Mouse (Mus musculus) midbrain, embryonic 12.5 days (tissue): ENCODE results near the gene Ttc21a. TPM values are rescaled to one million over a fixed set of nuclear protein-coding genes. Genes with fewer than 3 reads are reported as not detected.

Experiments used
- ATAC-seq: fragments of 200-750 bp; cut with Nextera tagmentation; 2 replicates; pipeline ENCODE4 v1.8.0; 2017; ENCODE audit warnings: low read depth, moderate TSS enrichment, moderate library complexity; ENCODE audit not compliant: low FRiP score
- H3K27ac ChIP-seq: fragments of 300-500 bp; sonication (generic); replicated peaks from 2 replicates; pipeline ENCODE4 v1.5.1; 2016; ENCODE audit warnings: mild to moderate bottlenecking
- H3K27me3 ChIP-seq: fragments of 300-500 bp; sonication (generic); 2 replicates; pipeline ENCODE4 v1.6.1; 2016; ENCODE audit warnings: mild to moderate bottlenecking
- H3K36me3 ChIP-seq: fragments of 300-500 bp; sonication (generic); 2 replicates; pipeline ENCODE4 v1.6.1; 2016
- H3K4me1 ChIP-seq: fragments of 300-500 bp; sonication (generic); 2 replicates; pipeline ENCODE4 v1.6.1; 2016
- H3K4me2 ChIP-seq: fragments of 300-500 bp; sonication (generic); replicated peaks from 2 replicates; pipeline ENCODE4 v1.6.1; 2016; ENCODE audit warnings: mild to moderate bottlenecking, moderate library complexity
- H3K4me3 ChIP-seq: fragments of 300-500 bp; sonication (generic); 2 replicates; pipeline ENCODE4 v1.5.1; 2016; ENCODE audit warnings: mild to moderate bottlenecking
- H3K9ac ChIP-seq: fragments of 300-500 bp; sonication (generic); replicated peaks from 2 replicates; pipeline ENCODE4 v1.6.1; 2016; ENCODE audit warnings: mild to moderate bottlenecking, moderate library complexity
- H3K9me3 ChIP-seq: fragments of 300-500 bp; sonication (generic); 2 replicates; pipeline ENCODE4 v1.6.1; 2016; ENCODE audit warnings: mild to moderate bottlenecking
- whole genome bisulfite sequencing: fragments of 180-500 bp; shearing (Covaris S2); methylation state at CpG from one replicate; pipeline ENCODE4 v1.1.7; 2016; 5-methylcytosine and 5-hydroxymethylcytosine counted together
- polyA plus RNA-seq: library from polyadenylated mRNA; unstranded; fragments of >200 nt; fragmentation: Nextera tagmentation; extraction: Ambion mirVana; gene quantifications from 2 replicates; pipeline ENCODE4 v1.2.1, GENCODE M21; 2016

Gene Ttc21a
- polyA plus RNA-seq, 1 experiment from 2014 or later: 0.22 TPM

- H3K9ac ChIP-seq: no peak overlapping the region
- no peaks in the 10 kb centered on the region for H3K36me3 ChIP-seq
- no peaks in the 10 kb centered on the region for H3K4me1 ChIP-seq
- H3K4me3 ChIP-seq: no peak overlapping the region
- H3K9me3 ChIP-seq: no peaks in the 10 kb centered on the region
- peaks cover 7% of the 10 kb centered on the region; the same call in 1 of the 2 replicates for H3K27me3 ChIP-seq
- 16% methylated on average over 5 of the region's 5 CpGs for WGBS
- H3K4me2 ChIP-seq: no peak overlapping the region
- no peak for ATAC-seq
- no peak overlapping the region for H3K27ac ChIP-seq
Observed at GRCm38 (mm10) chr9:119991310-119991709, 53.9 kb downstream of the Ttc21a start.

GRCm38 (mm10) chr9:119993092-119993844, 55.9 kb downstream of the Ttc21a start:
- 77% methylated on average over 10 of the region's 10 CpGs for WGBS
- Histone ChIP-seq H3K9me3 (no peaks in the 10 kb centered on the region), H3K27ac (no peak overlapping the region), H3K4me2 (no peak overlapping the region), H3K4me1 (no peaks in the 10 kb centered on the region), H3K36me3 (no peaks in the 10 kb centered on the region), H3K9ac (no peak overlapping the region), H3K4me3 (no peak overlapping the region), H3K27me3 (no peaks in the 10 kb centered on the region)
- no peak for ATAC-seq

GRCm38 (mm10) chr9:119994207-119994606, 56.8 kb downstream of the Ttc21a start:
- H3K9me3 ChIP-seq: no peaks in the 10 kb centered on the region
- WGBS: 76% methylated on average over 7 of the region's 7 CpGs

GRCm38 (mm10) chr9:119996080-119996479, 58.7 kb downstream of the Ttc21a start:
- Histone ChIP-seq H3K9ac (no peak overlapping the region), H3K36me3 (no peaks in the 10 kb centered on the region), H3K9me3 (no peaks in the 10 kb centered on the region), H3K27ac (no peak overlapping the region), H3K4me3 (no peak overlapping the region), H3K27me3 (peaks cover 8% of the 10 kb centered on the region; the same call in 1 of the 2 replicates), H3K4me2 (no peak overlapping the region), H3K4me1 (no peaks in the 10 kb centered on the region)
- 85% methylated on average over 4 of the region's 4 CpGs for WGBS
- no peak for ATAC-seq

More at GRCm38 (mm10) chr9:119994207-119994606, 56.8 kb downstream of the Ttc21a start:
- no peaks in the 10 kb centered on the region for H3K36me3 ChIP-seq
- no peak for ATAC-seq
- no peaks in the 10 kb centered on the region for H3K4me1 ChIP-seq
- H3K27ac ChIP-seq: no peak overlapping the region
- no peak overlapping the region for H3K9ac ChIP-seq
- H3K4me3 ChIP-seq: no peak overlapping the region
- no peak overlapping the region for H3K4me2 ChIP-seq
- H3K27me3 ChIP-seq: no peaks in the 10 kb centered on the region

- Histone ChIP-seq H3K27me3 (peaks cover 17% of the 10 kb centered on the region), H3K36me3 (no peaks in the 10 kb centered on the region), H3K9me3 (no peaks in the 10 kb centered on the region), H3K27ac (no peak overlapping the region), H3K4me3 (no peak overlapping the region), H3K4me2 (no peak overlapping the region), H3K4me1 (peaks cover 10% of the 10 kb centered on the region), H3K9ac (no peak overlapping the region)
- 58% methylated on average over 1 of the region's 1 CpGs for WGBS
- ATAC-seq: no peak
Observed at GRCm38 (mm10) chr9:119998776-119999175, 61.4 kb downstream of the Ttc21a start.

GRCm38 (mm10) chr9:119999636-120000035, 62.2 kb downstream of the Ttc21a start:
- H3K4me3 ChIP-seq: no peak overlapping the region
- peaks cover 10% of the 10 kb centered on the region for H3K4me1 ChIP-seq
- peaks cover 17% of the 10 kb centered on the region for H3K27me3 ChIP-seq
- H3K27ac ChIP-seq: no peak overlapping the region
- H3K36me3 ChIP-seq: no peaks in the 10 kb centered on the region
- H3K9ac ChIP-seq: no peak overlapping the region
- ATAC-seq: no peak
- no peaks in the 10 kb centered on the region for H3K9me3 ChIP-seq
- no peak overlapping the region for H3K4me2 ChIP-seq
- WGBS: 77% methylated on average over 6 of the region's 6 CpGs

- no peaks in the 10 kb centered on the region for H3K36me3 ChIP-seq
- H3K9ac ChIP-seq: no peak overlapping the region
- H3K9me3 ChIP-seq: no peaks in the 10 kb centered on the region
- ATAC-seq: no peak
- peaks cover 10% of the 10 kb centered on the region for H3K4me1 ChIP-seq
- H3K4me2 ChIP-seq: no peak overlapping the region
- H3K4me3 ChIP-seq: no peak overlapping the region
- H3K27me3 ChIP-seq: peaks cover 17% of the 10 kb centered on the region
- H3K27ac ChIP-seq: no peak overlapping the region
- WGBS: 84% methylated on average over 5 of the region's 5 CpGs
Observed at GRCm38 (mm10) chr9:120000761-120001160, 63.4 kb downstream of the Ttc21a start.

GRCm38 (mm10) chr9:120001945-120002725, 64.7 kb downstream of the Ttc21a start:
- Histone ChIP-seq H3K9ac (peak overlapping the region; percentile 41), H3K36me3 (no peaks in the 10 kb centered on the region), H3K27me3 (peaks cover 17% of the 10 kb centered on the region), H3K9me3 (no peaks in the 10 kb centered on the region), H3K27ac (no peak overlapping the region), H3K4me3 (peak overlapping the region; percentile 35), H3K4me2 (peak overlapping the region; percentile 57), H3K4me1 (peaks cover 10% of the 10 kb centered on the region)
- 12% methylated on average over 31 of the region's 31 CpGs for WGBS
- ATAC-seq: peak; percentile 80; the same call in 1 of the 2 replicates

GRCm38 (mm10) chr9:120002893-120003292, 65.5 kb downstream of the Ttc21a start:
- WGBS: 83% methylated on average over 5 of the region's 5 CpGs
- Histone ChIP-seq H3K4me3 (no peak overlapping the region), H3K9me3 (0 out of 2 replicates have a peak, but pooled peaks cover 3% of the 10 kb centered on the region), H3K27ac (no peak overlapping the region), H3K4me2 (no peak overlapping the region), H3K4me1 (peaks cover 10% of the 10 kb centered on the region), H3K9ac (no peak overlapping the region), H3K27me3 (peaks cover 17% of the 10 kb centered on the region), H3K36me3 (no peaks in the 10 kb centered on the region)
- ATAC-seq: no peak

GRCm38 (mm10) chr9:120005936-120006335, 68.5 kb downstream of the Ttc21a start:
- no peak overlapping the region for H3K4me2 ChIP-seq
- no peak for ATAC-seq
- 72% methylated on average over 3 of the region's 3 CpGs for WGBS
- no peak overlapping the region for H3K27ac ChIP-seq
- H3K27me3 ChIP-seq: peaks cover 22% of the 10 kb centered on the region
- H3K4me3 ChIP-seq: no peak overlapping the region
- H3K4me1 ChIP-seq: peaks cover 14% of the 10 kb centered on the region
- no peak overlapping the region for H3K9ac ChIP-seq
- no peaks in the 10 kb centered on the region for H3K36me3 ChIP-seq
- 0 out of 2 replicates have a peak, but pooled peaks cover 3% of the 10 kb centered on the region for H3K9me3 ChIP-seq

- Histone ChIP-seq H3K9me3 (0 out of 2 replicates have a peak, but pooled peaks cover 3% of the 10 kb centered on the region), H3K36me3 (no peaks in the 10 kb centered on the region), H3K4me2 (no peak overlapping the region), H3K4me3 (no peak overlapping the region), H3K27me3 (peaks cover 24% of the 10 kb centered on the region), H3K27ac (no peak overlapping the region), H3K4me1 (0 out of 2 replicates have a peak, but pooled peaks cover 4% of the 10 kb centered on the region), H3K9ac (no peak overlapping the region)
- ATAC-seq: no peak
- 88% methylated on average over 1 of the region's 1 CpGs for WGBS
Observed at GRCm38 (mm10) chr9:120007833-120008232, 70.4 kb downstream of the Ttc21a start.
